Mouse (Mus musculus) heart, adult 18-20 months (tissue): ENCODE results near the gene Dcxr. TPM values are rescaled to one million over a fixed set of nuclear protein-coding genes. Genes with fewer than 3 reads are reported as not detected.
"Not testable (repeated sequence)": the region's sequence is repeated elsewhere in the genome, so short reads cannot be mapped to it uniquely, and the experiment has no call there.

Source experiments
- DNase-seq, 2 experiments: peaks; one replicate each; pipeline ENCODE4 v3.0.0; 2021 to 2022; ENCODE audit warnings: mixed read lengths in 1 of 2
- long read RNA-seq, 2 experiments: library from polyadenylated mRNA; stranded (forward); transcript quantifications; one replicate each; pipeline ENCODE4 v2.0.0; 2021
- total RNA-seq, 2 experiments: library from RNA; stranded (reverse); gene quantifications; 2 replicates each; pipeline ENCODE4 v1.2.3; 2021

The Dcxr gene
- 10 to 100 TPM; 16.6 to 16.7 TPM for total RNA-seq
- long read RNA-seq, experiment 1, transcript Dcxr-201 (8 exons, 892 nt), result major isoform, 8 of 13 reads
- long read RNA-seq, experiment 1, partial matches to known transcripts, result 1 of 13 reads
- long read RNA-seq, experiment 1, other reads (novel, unspliced or antisense), result 0 of 13 reads
- long read RNA-seq, experiment 2, partial matches to known transcripts, result 2 of 8 reads
- long read RNA-seq, experiment 2, other reads (novel, unspliced or antisense), result 0 of 8 reads

GRCm38 (mm10) chr11:120727169-120727527 is at the start of gene Dcxr:
Dcxr (minus strand) TSS chr11:120727281.
- DNase-seq, result peak; percentile 93 to 96

- DNase-seq, result peak; percentile 92 to 98
Measured at GRCm38 (mm10) chr11:120775774-120776469, 48.8 kb upstream of the Dcxr start.

GRCm38 (mm10) chr11:120773463-120774190 is 46.5 kb upstream of the Dcxr start:
- DNase-seq, result no peak

GRCm38 (mm10) chr11:120772749-120773148 is 45.7 kb upstream of the Dcxr start:
- no peak for DNase-seq

GRCm38 (mm10) chr11:120768206-120768605 is 41.1 kb upstream of the Dcxr start:
- no peak for DNase-seq

- DNase-seq, result not testable (repeated sequence)
Measured at GRCm38 (mm10) chr11:120767023-120767422, 39.9 kb upstream of the Dcxr start.

DNA sequence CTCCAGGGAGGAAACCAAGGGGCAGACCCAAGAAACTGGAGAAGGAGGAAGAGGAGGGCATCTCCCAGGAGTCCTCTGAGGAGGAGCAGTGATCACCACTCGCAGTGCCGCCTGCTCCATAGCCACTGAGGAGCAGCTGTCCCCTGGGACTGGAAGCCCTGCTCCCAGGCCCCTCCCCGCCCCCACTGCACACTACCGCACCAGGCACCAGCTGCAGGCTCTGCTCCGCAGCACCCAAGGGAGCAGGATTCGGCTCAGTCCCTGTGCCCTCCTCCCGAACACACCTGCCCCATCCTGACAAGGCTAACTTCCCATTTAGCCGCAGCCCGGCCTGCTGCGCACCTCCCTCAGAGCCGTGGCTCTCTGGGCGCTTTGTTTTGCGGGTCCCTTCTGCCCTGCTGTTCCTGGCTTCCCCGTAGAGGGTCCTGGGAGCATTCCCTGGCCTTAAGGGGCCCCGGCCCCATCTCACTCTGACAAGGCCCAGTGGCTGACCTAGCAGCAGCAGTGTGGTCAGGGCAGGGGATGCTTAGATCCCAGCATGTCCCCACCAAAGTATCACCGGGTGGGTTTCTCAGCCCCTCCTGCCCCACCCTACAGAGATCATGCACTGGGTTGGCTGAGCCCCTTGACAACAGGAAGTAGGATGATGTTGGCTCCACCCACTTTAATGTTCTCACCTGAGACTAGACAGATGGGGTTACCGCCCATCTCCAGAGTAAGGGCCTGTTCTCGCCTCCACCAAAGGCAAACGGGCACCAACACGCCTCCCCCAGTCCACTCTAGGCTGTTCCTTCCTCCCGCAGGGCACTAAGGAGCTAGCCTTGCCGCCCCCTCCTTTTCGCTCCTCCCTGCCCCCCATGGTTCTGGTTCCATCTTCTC is 36.3 kb upstream of the Dcxr start:
- DNase-seq, result not testable (repeated sequence)

- not testable (repeated sequence) for DNase-seq
Measured at GRCm38 (mm10) chr11:120762672-120763041, 35.6 kb upstream of the Dcxr start, which contains the start of gene Hmga1b. Hmga1b (plus strand) TSS chr11:120762794.

- no peak for DNase-seq
Measured at GRCm38 (mm10) chr11:120761811-120762671, 35.0 kb upstream of the Dcxr start.

- DNase-seq, result no peak
Measured at GRCm38 (mm10) chr11:120760236-120760635, 33.2 kb upstream of the Dcxr start.

- no peak for DNase-seq
Measured at GRCm38 (mm10) chr11:120751606-120752005, 24.5 kb upstream of the Dcxr start.

- DNase-seq, result peak in 1 of 2 experiments; percentile 49
Measured at GRCm38 (mm10) chr11:120749430-120749829, 22.3 kb upstream of the Dcxr start.

GRCm38 (mm10) chr11:120747974-120748373 is 20.9 kb upstream of the Dcxr start:
- peak in 1 of 2 experiments; percentile 52 for DNase-seq

GRCm38 (mm10) chr11:120744121-120744701 is 17.1 kb upstream of the Dcxr start:
- no peak for DNase-seq

GRCm38 (mm10) chr11:120740981-120741380 is 13.9 kb upstream of the Dcxr start:
- DNase-seq, result no peak

DNA sequence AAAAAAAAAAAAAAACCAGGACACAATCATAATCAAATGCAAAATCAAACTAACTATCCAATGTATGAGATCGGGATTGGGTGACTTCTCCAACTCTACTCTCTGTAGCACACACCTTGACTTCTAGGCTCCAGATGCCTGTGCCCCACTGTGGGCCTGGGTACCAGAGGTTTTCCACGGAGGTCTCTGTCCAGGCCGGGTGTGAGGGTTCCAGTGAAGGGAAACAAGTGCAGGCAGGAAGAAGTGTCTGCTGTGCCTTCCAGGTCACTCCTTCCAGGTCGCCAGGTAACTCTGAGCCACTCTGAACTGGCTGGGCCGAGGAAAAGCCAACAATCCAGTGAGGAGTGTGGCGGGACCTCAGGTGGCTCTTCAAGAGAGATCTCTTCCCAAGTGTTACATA is 9.3 kb upstream of the Dcxr start:
- DNase-seq, result no peak

GRCm38 (mm10) chr11:120733521-120733920 is 6.4 kb upstream of the Dcxr start:
- DNase-seq, result peak; percentile 66 to 83

DNA sequence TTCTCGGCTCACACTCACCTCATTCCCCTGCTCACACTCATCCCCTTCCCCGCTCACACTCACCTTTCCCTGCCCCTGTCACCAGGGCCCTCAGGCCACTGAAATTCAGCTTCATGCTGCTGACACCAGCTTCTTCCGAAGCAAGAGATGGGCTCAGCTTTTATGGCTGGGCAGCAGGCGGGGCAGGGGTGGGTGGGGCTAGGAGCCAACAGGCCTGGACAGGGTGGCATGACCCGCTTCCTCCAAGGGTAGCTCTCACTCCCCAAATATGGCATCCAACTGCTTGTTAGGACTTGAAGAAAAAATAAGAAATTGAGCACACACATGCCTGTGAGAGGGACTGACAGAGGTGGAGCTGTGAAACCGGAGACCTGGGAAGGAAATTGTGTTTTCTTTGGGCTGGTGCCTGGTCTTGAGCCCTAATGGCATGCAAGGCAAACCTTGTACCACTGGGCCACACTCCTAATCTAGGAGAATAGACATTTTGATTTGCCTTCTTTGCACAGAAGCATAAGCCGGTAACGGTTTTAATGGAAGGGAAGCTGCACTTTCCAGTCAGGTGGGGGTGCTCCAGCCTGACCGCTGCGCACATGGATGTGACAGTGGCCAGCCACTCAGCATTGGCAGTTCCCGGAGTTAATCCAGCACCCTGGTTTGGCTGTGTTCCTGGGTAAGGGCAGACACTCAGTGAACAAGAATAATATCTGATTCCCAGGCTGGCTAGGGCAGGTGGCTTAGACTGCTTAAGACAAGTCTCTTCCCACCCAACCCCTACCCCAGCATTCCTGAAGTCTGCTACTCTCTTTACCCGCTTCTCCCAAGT is 5.0 kb upstream of the Dcxr start, which contains the start of gene Cbr2:
TSS of gene Cbr2 (minus strand) at position 257 of the 823 bp plus-strand sequence.
- DNase-seq, result peak; percentile 72 to 80

GRCm38 (mm10) chr11:120731395-120731794 is 4.3 kb upstream of the Dcxr start:
- peak in 1 of 2 experiments; percentile 1 for DNase-seq
